Mouse (Mus musculus) embryonic facial prominence, embryonic 14.5 days (tissue): Measurements from ENCODE around the gene Tnik. TPM values are rescaled to one million over a fixed set of nuclear protein-coding genes. Genes with fewer than 3 reads are reported as not detected.

ENCODE experiments used
- ATAC-seq: fragments of 200-750 bp; cut with Nextera tagmentation; 2 replicates; pipeline ENCODE4 v1.8.0; 2017; ENCODE audit warnings: low read depth, moderate number of reproducible peaks, moderate TSS enrichment
- DNase-seq: peaks from one replicate; pipeline ENCODE4 v3.0.0-alpha.2; 2015; ENCODE audit warnings: low spot score
- H3K27ac ChIP-seq: fragments of 300-500 bp; sonication (generic); replicated peaks from 2 replicates; pipeline ENCODE4 v1.5.1; 2014; ENCODE audit warnings: low read depth, mild to moderate bottlenecking, low read length, moderate library complexity
- H3K27me3 ChIP-seq: fragments of 300-500 bp; sonication (generic); replicated peaks from 2 replicates; pipeline ENCODE4 v1.6.1; 2014; ENCODE audit warnings: low read length; ENCODE audit not compliant: control insufficient read depth, insufficient read depth
- H3K36me3 ChIP-seq: fragments of 300-500 bp; sonication (generic); 2 replicates; pipeline ENCODE4 v1.6.1; 2014; ENCODE audit warnings: low read length, mixed read lengths; ENCODE audit not compliant: control insufficient read depth, insufficient read depth
- H3K4me1 ChIP-seq: fragments of 300-500 bp; sonication (generic); 2 replicates; pipeline ENCODE4 v1.6.1; 2014; ENCODE audit warnings: antibody characterized with exemption, low read length; ENCODE audit not compliant: control insufficient read depth, insufficient read depth
- H3K4me2 ChIP-seq: fragments of 300-500 bp; sonication (generic); 2 replicates; pipeline ENCODE4 v1.6.1; 2014; ENCODE audit warnings: low read depth, mild to moderate bottlenecking, low read length, moderate library complexity, mixed read lengths
- H3K4me3 ChIP-seq: fragments of 300-500 bp; sonication (generic); 2 replicates; pipeline ENCODE4 v1.5.1; 2014; ENCODE audit warnings: low read depth, mild to moderate bottlenecking, low read length
- H3K9ac ChIP-seq: fragments of 300-500 bp; sonication (generic); 2 replicates; pipeline ENCODE4 v1.6.1; 2014; ENCODE audit warnings: low read depth, mild to moderate bottlenecking, low read length, moderate library complexity, mixed read lengths
- H3K9me3 ChIP-seq: fragments of 300-500 bp; sonication (generic); 2 replicates; pipeline ENCODE4 v1.6.1; 2016; ENCODE audit warnings: low read length; ENCODE audit not compliant: control insufficient read depth
- WGBS: fragments of 180-500 bp; shearing (Covaris S2); extraction: QIAGEN DNeasy Blood & Tissue Kit; methylation state at CpG from one replicate; pipeline ENCODE4 v1.1.7; 2014; 5-methylcytosine and 5-hydroxymethylcytosine counted together
- polyA plus RNA-seq: library from polyadenylated mRNA; unstranded; fragments of >200 nt; fragmentation: Nextera tagmentation; extraction: Ambion mirVana; gene quantifications from 2 replicates; pipeline ENCODE4 v1.2.1, GENCODE M21; 2014

Tnik gene
- polyA plus RNA-seq, 1 experiment from 2014 or later = 19.4 TPM

DNA sequence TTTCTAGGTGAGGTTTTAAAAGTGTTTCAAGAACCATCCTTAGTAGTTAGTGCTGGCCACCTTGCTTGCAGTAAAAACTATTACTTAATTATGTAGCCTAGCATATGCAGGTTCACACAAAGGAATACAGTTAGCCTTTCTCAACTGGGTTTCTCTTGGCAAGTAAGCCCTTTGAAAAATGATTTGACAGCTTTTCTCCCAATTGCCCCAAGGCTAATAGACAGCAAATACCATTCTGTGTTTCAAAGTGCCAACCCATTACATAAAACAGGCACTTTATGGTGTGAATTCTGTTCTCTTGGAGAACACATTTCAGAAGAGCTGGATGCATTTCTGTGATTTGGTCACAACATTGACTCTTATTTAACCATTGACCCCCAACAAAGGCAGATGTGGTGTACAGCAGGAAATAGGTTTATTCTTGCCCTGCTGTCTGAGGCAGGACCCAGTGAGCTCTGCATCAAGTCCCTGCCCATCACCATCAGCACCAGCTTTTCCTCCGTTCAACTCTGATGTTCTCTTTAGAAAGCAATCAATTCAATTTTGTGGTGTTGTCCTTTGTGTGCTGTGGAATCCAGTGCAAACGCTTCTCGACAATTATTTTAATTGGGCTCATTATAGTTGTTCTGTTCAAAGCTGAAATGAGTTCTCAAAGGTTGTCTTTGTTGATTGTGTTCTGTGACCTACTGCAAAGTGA, 233.9 kb downstream of the Tnik start:
- no peaks in the 10 kb centered on the region for H3K4me1 ChIP-seq
- H3K27ac ChIP-seq = no peak overlapping the region
- no peak for DNase-seq
- no peaks in the 10 kb centered on the region for H3K9me3 ChIP-seq
- no peaks in the 10 kb centered on the region for H3K36me3 ChIP-seq
- no peak for ATAC-seq
- H3K27me3 ChIP-seq = no peaks in the 10 kb centered on the region
- 43% methylated on average over 3 of the region's 3 CpGs for WGBS
- H3K9ac ChIP-seq = no peak overlapping the region
- no peak overlapping the region for H3K4me3 ChIP-seq
- H3K4me2 ChIP-seq = no peak overlapping the region

DNA sequence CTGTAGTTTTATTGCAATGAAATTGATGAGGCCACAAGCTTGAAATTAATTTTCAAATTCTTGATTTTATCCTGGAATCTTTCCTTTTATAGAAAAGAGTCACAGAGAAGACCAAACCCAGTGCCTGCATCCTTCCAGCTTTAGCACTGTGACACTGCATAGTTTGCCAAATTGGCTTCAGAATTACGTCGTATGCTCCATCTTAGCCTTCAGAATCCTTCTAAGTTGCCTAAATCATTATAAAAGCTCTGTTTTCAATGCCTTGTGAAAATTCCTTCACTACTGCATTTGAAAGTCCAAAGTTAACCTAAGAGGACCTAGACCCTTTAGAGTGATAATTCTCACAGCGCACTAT, 234.5 kb downstream of the Tnik start:
- no peaks in the 10 kb centered on the region for H3K36me3 ChIP-seq
- WGBS = 87% methylated on average over 3 of the region's 3 CpGs

DNA sequence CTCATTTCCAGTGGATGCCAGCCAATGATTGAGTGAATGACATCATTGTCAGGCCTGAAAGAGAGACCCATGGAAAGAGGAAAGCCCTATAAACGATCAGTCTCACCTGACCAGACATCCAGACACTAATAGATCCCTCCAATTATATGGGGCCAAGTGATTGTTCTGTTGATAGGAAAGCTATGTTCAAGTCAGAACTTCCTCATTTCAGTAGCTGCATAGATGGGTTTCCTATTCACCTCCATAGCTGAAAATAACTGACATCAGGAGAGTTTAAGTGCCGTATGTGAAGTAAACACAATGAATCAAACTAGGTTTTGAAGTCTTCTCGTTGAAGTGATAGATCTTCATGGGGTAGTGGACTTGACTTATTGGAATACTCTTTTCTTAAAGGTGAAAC, 239.7 kb downstream of the Tnik start:
- WGBS = 87% methylated on average over 3 of the region's 3 CpGs
- ATAC-seq (no peak), DNase-seq (no peak)
- no peaks in the 10 kb centered on the region for H3K27me3 ChIP-seq
- no peak overlapping the region for H3K4me3 ChIP-seq
- no peaks in the 10 kb centered on the region for H3K9me3 ChIP-seq
- no peak overlapping the region for H3K27ac ChIP-seq
- no peaks in the 10 kb centered on the region for H3K4me1 ChIP-seq
- no peak overlapping the region for H3K4me2 ChIP-seq
- no peaks in the 10 kb centered on the region for H3K36me3 ChIP-seq
- H3K9ac ChIP-seq = no peak overlapping the region

More for the DNA sequence above, 234.5 kb downstream of the Tnik start:
- no peak for DNase-seq
- no peak for ATAC-seq
- Histone ChIP-seq H3K4me2 (no peak overlapping the region), H3K4me3 (no peak overlapping the region), H3K9me3 (no peaks in the 10 kb centered on the region), H3K9ac (no peak overlapping the region), H3K27me3 (no peaks in the 10 kb centered on the region), H3K4me1 (no peaks in the 10 kb centered on the region), H3K27ac (no peak overlapping the region)

DNA sequence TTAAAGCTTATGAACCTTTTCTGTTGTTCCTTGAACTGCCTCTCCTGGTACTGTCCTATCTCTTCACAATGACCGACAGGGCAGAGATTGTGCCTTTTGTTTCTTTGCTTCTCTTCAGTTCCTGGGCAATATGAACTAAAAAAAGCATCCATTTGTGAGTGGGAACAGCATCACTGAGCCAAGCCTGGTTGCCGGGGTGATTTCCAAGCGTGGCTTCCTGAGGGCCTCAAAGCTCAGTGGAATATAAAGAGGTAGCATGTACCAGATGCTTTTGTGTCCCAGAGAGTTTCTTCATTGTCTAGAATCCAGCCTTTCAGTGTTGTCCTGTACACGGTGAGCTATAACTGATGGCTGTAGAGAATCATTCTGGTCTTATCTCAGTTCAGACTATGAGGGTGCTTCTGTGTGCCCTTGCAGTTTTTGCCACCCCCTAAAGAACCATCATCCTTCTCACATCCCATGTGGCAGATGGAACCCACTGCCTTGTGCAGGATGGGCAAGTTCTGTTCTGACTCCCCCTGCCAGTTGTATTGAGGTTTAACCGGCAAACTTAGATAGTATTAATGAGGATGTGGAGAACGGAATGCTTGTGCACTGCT, 246.4 kb downstream of the Tnik start:
- Histone ChIP-seq H3K9ac (no peak overlapping the region), H3K27me3 (no peaks in the 10 kb centered on the region), H3K9me3 (no peaks in the 10 kb centered on the region), H3K4me3 (no peak overlapping the region), H3K27ac (no peak overlapping the region), H3K4me2 (no peak overlapping the region), H3K36me3 (no peaks in the 10 kb centered on the region), H3K4me1 (no peaks in the 10 kb centered on the region)
- ATAC-seq (no peak), DNase-seq (no peak)
- WGBS = 85% methylated on average over 6 of the region's 6 CpGs

DNA sequence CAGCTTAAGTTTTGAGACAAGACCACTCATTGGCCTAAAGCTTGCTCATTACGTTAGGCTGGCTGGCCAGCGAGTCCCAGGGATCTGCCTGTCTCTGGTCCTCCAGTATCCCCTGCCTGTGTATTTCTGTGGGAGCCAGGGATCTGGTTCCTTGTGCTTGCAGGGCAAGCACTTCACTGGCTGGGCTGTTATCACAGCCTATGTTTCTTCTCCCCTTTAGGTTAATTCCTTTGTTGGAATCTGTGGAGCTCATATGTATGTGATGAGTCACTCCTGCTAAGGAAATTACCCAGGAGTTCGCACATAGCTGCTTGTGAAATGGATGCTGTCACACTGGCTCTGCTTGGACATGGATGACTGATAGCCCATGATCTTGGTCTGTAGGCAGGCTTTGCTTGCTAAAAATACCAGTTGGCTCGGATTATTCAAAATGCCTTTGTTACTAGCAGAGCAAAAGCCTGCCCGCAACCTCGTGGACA, 260.0 kb downstream of the Tnik start:
- no peaks in the 10 kb centered on the region for H3K9me3 ChIP-seq
- no peak overlapping the region; the same call in 1 of the 2 replicates for H3K27ac ChIP-seq
- H3K4me1 ChIP-seq = no peaks in the 10 kb centered on the region
- H3K4me3 ChIP-seq = no peak overlapping the region
- H3K4me2 ChIP-seq = no peak overlapping the region
- H3K36me3 ChIP-seq = no peaks in the 10 kb centered on the region
- H3K27me3 ChIP-seq = no peaks in the 10 kb centered on the region
- 59% methylated on average over 6 of the region's 6 CpGs for WGBS
- DNase-seq (peak; percentile 66), ATAC-seq (peak; percentile 47; the same call in 1 of the 2 replicates)
- H3K9ac ChIP-seq = no peak overlapping the region

DNA sequence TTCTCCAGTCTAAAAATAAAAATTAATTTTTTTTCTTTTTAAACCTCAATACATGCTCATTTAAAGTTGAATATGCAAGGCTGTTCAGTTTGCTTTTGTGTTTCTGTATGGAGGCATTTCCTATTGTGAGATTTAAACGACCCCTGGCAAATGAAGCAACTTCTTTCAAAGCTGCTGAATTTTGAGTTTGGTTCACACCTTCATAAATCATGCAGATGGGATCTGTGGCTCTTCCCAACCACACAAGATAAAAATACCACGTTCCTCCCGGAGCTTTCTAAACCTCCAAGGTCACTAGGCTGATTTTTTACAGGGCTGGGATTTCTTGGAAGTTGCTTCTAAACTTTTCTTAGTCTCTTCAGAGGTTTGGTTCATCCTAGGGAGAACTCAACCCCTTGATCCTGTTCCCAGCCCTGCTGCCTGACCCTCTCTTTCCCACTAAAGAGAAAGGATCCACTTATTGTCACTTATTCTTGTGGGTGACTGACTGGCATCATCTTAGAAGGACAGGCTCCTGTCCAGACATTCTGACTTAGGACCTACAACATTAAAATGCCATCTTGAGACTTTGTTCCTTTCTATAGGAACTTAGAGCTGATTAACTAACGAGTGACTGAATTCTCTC, 260.6 kb downstream of the Tnik start:
- DNase-seq = no peak
- H3K36me3 ChIP-seq = no peaks in the 10 kb centered on the region
- WGBS = 72% methylated on average over 4 of the region's 4 CpGs

DNA sequence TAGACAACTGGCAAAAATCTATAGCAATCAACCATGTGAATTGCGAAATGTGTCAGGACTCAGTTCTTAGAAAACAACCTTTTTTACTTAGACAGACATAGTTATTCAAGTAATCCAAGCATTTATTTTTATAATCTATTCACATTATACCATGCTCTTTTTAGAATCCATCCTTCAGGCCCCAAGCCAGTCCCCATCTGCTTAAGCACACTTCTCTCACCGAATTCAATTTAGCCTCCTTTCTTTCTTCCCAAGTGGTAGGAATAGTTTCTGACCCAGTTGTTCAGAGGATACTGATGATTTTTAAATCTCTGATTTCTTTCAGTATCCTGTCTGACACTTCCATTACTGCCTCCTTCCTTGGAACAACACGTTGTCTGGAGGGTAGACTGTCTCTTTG, 261.5 kb downstream of the Tnik start:
- 86% methylated on average over 3 of the region's 3 CpGs for WGBS
- H3K36me3 ChIP-seq = no peaks in the 10 kb centered on the region
- ATAC-seq = no peak
- DNase-seq = no peak
- H3K4me3 ChIP-seq = no peak overlapping the region
- no peak overlapping the region for H3K27ac ChIP-seq
- H3K9ac ChIP-seq = no peak overlapping the region
- no peak overlapping the region for H3K4me2 ChIP-seq
- no peaks in the 10 kb centered on the region for H3K27me3 ChIP-seq
- no peaks in the 10 kb centered on the region for H3K4me1 ChIP-seq
- H3K9me3 ChIP-seq = no peaks in the 10 kb centered on the region

More for the DNA sequence above, 260.6 kb downstream of the Tnik start:
- no peak overlapping the region for H3K9ac ChIP-seq
- no peaks in the 10 kb centered on the region for H3K4me1 ChIP-seq
- H3K27ac ChIP-seq = no peak overlapping the region
- no peaks in the 10 kb centered on the region for H3K27me3 ChIP-seq
- H3K4me3 ChIP-seq = no peak overlapping the region
- H3K9me3 ChIP-seq = no peaks in the 10 kb centered on the region
- no peak for ATAC-seq
- no peak overlapping the region for H3K4me2 ChIP-seq

DNA sequence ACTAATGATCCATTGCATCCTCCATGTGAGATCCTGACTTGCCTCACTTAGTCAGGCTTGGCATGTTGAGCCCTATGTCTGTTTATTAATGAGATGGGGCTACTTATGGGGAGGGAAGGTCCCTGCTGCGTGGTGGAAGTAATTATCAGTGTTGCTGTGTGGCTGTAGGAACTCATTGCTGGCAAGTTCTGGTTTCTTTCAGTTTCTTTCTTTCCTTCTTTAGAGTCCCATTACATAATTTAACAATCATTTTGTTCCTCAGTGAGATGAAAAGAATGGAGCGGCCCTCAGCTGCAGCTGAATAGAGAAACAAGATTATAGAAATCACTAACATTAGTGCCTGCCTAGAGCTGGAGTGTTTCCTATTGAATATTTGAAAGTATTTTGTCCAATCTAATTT, 263.7 kb downstream of the Tnik start:
- no peak for DNase-seq

More for the DNA sequence above, 263.7 kb downstream of the Tnik start:
- Histone ChIP-seq H3K4me1 (no peaks in the 10 kb centered on the region), H3K27me3 (no peaks in the 10 kb centered on the region), H3K9me3 (no peaks in the 10 kb centered on the region), H3K27ac (no peak overlapping the region), H3K36me3 (no peaks in the 10 kb centered on the region), H3K4me2 (no peak overlapping the region), H3K9ac (no peak overlapping the region), H3K4me3 (no peak overlapping the region)
- ATAC-seq = no peak
- WGBS = 61% methylated on average over 2 of the region's 2 CpGs
